Mouse (Mus musculus): ENCODE data around the gene Olfr58.
"Not testable (repeated sequence)": the region's sequence is repeated elsewhere in the genome, so short reads cannot be mapped to it uniquely, and the experiment has no call there.

Gene Olfr58

GRCm38 (mm10) chr9:19779983-19780382 is at the start of gene Olfr58:
Gene Olfr58, plus strand, starts transcription at chr9:19780283.
- no peak for DNase-seq (ENCODE audit: low read depth, low spot score)

- DNase-seq (ENCODE audit: low read depth, low spot score), result no peak
These were observed 10.9 kb upstream of the Olfr58 start for GRCm38 (mm10) chr9:19769136-19769535.

GRCm38 (mm10) chr9:19769701-19770100 is 10.4 kb upstream of the Olfr58 start:
- DNase-seq (ENCODE audit: low read depth, low spot score), result no peak

- no peak for DNase-seq (ENCODE audit: low read depth, low spot score)
These were observed 22.9 kb downstream of the Olfr58 start for GRCm38 (mm10) chr9:19803000-19803399.

GRCm38 (mm10) chr9:19804606-19805005 is 24.5 kb downstream of the Olfr58 start, which contains the start of gene Olfr859:
Gene Olfr859, plus strand, starts transcription at chr9:19804906.
- not testable (repeated sequence) for DNase-seq (ENCODE audit: low read depth, low spot score)

Data from telencephalon, adult 2 months (tissue).